Mouse (Mus musculus): ENCODE data around the gene Gon4l.
"Not testable (repeated sequence)": the region's sequence is repeated elsewhere in the genome, so short reads cannot be mapped to it uniquely, and the experiment has no call there.

The Gon4l gene

GRCm38 (mm10) chr3:88834951-88835491 lies at the start of gene Gon4l:
Gene Gon4l, plus strand, starts transcription at chr3:88835231.
- DNase-seq: peak; percentile 17 to 39

- DNase-seq: not testable (repeated sequence)
Measured at GRCm38 (mm10) chr3:88786323-88786722, 48.7 kb upstream of the Gon4l start.

DNA sequence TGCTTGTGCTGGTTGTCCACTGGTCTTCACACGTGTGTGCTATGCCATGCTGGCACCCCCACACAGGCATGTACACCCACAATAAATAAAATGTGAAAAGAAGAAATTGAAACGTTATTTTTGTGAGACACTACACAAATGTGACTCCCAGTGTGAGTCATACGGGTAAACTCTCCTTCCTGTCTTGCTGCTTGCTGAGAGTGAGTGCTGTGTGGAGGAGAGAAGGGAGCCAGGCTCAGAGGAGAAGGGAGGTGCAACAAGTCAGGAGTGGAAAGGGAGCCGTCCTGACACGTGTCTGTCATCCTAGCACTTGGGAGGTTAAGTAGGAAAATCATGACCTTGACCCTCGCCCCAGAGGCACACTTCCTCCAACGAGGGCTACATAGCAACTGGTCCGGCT lies 48.2 kb upstream of the Gon4l start:
- not testable (repeated sequence) for DNase-seq

- not testable (repeated sequence) for DNase-seq
Measured at GRCm38 (mm10) chr3:88788033-88788432, 47.0 kb upstream of the Gon4l start.

DNA sequence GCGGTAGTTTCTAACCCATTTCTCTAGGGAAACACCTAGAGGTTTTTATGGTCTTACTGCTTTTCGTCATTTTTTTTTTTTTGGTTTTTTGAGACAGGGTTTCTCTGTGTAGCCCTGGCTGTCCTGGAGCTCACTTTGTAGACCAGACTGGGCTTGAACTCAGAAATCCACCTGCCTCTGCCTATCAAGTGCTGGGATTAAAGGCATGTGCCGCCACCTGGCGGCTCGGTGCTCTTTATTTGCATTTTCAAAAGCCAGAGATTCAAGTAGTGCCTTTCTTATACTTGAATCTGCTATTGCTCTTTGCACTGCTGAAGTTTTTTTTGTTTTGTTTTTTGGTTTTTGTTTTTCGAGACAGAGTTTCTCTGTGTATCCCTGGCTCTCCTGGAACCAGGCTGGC lies 37.5 kb upstream of the Gon4l start:
- not testable (repeated sequence) for DNase-seq

GRCm38 (mm10) chr3:88803910-88804540 lies 31.0 kb upstream of the Gon4l start:
- no peak for DNase-seq

GRCm38 (mm10) chr3:88825710-88826109 lies 9.3 kb upstream of the Gon4l start:
- peak in 1 of 2 experiments; percentile 18 for DNase-seq

DNA sequence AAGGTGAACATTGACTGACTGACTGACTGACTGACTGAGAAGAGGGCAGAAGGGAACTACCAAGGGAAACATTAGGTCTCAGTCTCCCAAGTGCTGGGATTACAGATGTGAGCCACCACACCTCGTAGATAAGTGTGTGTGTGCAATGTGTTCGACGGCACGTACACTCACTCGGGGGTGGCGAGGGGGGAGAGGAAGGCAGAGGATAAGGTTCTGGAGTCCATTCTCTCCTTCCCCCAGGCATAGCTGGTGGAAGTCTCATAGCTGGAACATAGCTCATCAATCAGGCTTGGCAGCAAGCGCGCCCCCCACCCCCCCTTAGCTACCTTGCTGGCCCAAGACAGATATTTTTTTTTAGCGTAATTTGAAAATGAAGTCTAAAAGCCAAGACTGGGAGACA lies 7.8 kb upstream of the Gon4l start:
- DNase-seq: no peak

DNA sequence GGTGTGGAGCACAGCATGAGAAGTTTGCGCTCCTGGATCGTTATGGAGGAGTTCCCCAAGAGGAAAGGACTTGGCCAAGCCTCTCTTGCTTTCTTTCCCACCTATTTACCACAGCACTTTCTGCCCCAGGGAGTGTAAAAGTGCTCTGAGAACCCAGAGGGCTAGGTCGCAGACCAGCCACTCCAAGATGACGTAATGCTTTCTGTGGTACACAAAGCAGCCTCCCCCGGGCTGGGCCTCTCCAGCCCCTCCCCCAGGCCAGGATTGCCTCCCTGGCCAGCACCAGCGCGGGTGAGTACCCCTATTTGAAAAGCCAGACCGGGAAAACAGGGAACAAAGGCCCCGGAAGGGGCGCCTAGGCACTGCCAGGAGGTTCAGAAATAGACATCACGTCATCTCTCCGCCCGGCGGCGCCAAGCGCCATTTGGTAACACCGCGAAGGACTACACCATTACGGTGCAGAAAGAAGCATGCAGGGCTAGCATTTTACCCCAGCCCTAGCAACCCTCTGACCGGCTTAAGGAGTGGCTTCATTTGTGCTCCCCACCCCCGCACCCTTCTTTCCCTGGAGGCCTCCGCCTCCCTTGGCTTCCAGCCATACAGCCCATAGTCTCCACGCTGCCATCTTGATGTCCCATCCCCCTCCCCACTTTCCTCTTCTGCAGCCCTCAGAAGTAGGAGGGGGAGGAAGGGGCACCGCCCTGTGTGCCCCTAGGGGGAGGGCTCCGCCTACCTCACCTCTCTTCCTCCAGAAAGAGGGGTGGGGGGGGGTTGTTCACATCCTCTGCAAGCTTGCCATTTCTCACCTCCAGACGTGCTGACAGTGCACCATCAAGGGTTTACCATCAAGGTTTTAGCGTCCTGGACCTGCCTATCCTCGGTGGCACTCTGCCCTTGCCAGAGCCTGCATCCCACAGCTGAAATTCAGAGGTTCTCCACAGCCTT lies 3.6 kb upstream of the Gon4l start:
- peak; percentile 18 to 54 for DNase-seq

GRCm38 (mm10) chr3:88832388-88832787 lies 2.6 kb upstream of the Gon4l start:
- peak; percentile 34 to 65 for DNase-seq

GRCm38 (mm10) chr3:88849172-88849571 lies 14.1 kb downstream of the Gon4l start:
- no peak for DNase-seq

GRCm38 (mm10) chr3:88855837-88856236 lies 20.8 kb downstream of the Gon4l start:
- DNase-seq: no peak

DNA sequence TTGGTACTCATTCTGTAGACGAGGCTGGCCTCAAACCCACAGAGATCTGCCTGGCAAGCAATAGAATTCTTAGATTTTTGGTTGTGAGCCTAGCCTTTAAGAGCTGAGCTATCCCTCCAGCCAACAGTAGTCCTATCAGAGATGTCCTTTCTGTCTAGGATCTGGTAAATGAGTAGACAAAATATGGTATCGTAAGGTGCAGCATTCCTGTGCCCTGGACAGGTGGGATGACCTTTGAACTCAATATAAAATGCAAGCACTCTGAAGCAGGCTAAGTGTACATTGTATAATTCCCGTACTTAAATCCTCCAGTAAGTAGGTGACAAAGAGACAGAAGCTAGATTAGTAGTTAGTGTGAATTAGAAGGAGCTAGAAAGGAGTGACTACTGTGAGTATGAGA lies 27.1 kb downstream of the Gon4l start:
- no peak for DNase-seq

DNA sequence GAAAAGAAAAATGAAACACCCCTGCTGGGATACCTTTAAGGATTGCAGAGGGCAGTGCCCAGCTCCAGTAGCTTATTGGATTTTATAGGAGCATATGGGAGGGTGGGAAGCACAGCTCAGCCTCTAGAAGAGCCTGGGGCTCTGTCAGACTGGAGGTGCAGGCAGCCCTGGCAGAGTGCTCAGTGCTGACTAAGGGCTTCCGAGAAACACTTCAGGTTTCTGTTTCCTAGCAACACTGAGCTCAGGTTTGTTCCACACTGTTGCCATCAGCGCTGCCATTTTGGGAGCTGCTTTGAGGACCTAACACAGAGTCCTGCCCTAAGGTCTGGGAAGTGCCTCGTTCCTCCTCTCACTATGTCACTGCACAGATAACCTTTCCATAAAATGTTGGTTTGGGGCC lies 31.7 kb downstream of the Gon4l start:
- DNase-seq: not testable (repeated sequence)

GRCm38 (mm10) chr3:88867177-88867576 lies 32.1 kb downstream of the Gon4l start:
- not testable (repeated sequence) for DNase-seq

DNA sequence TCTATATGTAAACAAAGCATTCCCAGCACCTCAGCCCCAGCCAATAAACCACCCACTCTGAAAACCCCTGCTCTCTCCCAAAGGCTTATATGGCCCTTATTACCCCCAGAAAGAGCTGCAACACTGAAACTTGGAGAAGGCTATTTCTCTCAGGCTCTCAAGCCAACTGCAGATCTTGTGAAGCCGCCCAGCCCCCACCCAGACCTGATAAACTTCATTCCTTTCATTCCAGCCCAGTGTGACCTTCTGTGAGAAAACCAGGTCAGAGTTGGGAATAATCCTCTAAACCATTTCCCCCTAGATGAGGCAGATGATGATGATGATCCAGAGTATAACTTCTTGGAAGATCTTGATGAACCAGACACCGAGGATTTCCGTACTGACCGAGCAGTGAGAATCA lies 33.4 kb downstream of the Gon4l start:
- DNase-seq: not testable (repeated sequence)

DNA sequence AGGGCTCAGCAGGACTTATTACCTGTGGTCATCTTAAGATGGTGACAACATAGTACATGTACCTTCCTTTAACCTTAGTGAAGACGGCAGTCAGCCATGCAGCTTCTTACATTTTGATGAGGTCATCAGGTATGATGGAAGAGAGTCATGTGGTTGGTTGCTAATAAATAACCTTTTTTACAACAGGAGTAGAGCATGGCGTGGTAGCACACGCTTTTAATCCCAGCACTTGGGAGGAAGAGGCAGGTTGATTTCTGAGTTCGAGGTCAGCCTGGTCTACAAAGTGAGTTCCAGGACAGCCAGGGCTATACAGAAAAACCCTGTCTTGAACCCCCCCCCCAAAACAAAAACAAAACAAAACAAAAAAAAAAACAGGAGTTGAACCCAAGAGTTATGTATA lies 47.5 kb downstream of the Gon4l start:
- not testable (repeated sequence) for DNase-seq

DNA sequence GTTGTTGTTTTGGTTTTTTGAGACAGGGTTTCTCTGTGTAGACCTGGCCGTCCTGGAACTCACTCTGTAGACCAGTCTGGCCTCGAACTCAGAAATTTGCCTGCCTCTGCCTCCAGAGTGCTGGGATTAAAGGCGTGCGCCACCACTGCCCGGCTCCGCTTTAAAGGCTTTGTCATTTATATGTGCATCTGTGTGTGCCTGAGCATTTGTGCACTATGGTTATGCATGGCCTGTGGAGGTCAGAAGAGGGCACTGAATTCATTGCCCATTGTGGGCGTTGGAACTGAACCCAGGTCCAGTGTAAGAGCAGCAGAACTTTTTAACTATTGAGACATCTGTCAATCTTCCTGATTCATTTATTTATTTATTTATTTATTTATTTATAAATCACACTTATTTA lies 58.0 kb downstream of the Gon4l start:
- not testable (repeated sequence) for DNase-seq

DNA sequence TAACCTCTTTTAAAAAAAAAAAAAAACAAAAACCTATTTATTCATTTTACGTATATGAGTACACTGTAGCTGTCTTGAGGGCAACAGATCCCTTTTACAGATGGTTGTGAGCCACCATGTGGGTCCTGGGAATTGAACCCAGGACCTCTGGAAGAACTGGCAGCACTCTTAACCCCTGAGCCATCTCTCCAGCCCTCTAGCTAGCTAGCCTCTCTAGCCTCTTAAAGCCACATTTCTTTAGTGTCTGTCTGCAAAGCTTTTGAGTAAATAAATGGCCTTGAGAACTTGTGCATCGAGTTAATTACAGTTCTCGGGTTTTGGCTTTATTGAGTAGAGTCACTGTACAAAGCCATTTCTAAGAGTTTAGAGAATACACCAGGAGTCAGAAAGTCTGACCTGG lies 69.8 kb downstream of the Gon4l start:
- no peak for DNase-seq

DNA sequence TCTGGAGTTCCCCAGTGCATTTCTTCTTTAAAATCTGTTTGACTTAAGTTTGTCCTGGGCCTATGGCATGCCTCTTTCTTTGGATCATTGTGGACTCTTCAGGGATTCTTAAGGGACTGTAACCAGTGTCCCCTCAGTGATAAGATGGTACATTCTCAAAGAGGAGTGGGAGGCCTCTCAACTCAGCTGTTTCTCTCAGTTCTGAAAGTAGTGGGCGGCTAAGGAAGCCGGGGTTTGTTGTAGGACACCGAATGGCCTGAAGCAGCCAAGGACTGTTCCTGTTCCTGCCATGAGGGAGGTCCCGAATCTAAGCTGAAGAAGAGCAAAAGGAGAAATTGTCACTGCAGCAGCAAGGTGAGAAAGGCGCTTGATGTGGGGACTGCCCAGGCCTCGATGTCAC lies 70.2 kb downstream of the Gon4l start:
- DNase-seq: no peak

GRCm38 (mm10) chr3:88905741-88906140 lies 70.7 kb downstream of the Gon4l start:
- DNase-seq: no peak

DNA sequence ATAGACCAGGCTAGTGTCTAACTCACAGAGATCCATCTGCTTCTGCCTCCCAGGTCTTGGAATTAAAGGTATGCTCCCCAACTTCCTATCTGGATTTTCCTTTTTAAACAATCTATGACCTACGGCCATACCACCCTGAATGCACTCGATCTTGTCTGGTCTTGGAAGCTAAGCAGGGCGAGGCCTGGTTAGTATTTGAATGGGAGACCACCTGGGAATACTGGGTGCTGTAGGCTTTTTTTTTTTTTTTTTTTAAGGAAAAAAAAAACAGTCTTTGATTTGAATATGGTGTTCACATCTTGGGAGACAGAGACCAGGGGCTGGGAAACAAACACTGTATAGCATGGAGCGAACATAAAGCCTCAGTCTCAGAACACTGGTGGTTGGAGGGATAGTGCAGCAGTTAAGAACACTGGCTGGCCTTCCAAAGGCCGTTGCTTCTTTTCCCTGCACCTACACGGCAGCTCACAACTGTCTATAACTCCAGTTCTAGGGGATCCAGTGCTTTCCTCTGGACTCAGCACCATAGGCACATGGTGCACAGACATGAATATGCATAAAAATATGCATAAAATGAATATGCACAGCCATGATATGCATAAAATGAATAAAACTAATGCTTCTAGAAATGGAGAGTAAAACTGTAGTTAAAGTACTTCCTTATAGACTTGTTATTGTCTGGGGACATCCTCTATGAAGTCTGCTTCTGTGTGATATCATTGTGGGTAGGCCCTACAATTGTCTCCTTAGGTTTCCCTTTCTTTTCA lies 71.5 kb downstream of the Gon4l start:
- DNase-seq: no peak

DNA sequence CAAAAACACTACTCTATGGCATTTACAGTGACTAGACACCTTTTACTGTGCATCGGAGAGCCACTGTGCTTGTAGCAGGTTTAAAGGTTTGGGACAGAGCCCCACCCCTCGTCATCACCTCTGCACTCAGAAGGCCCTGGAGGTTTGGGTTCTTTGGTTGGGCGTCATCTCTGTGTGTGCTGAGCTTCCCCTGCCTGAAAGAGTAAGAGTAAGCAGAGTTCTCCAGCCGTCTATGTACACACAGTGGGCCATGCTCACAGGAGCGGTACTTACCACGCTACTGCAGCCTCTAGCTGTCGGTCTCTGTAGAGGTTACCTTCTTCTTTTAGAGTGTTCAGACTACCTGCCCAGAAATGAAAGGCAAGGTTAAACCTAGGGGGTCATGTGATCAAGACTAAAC lies 77.6 kb downstream of the Gon4l start:
- DNase-seq: no peak

All from kidney, postnatal 25 days (tissue).